Mouse (Mus musculus) embryonic fibroblast, embryonic 13.5 days (primary cell): Measurements from ENCODE around the gene CN725425.

Experiments
- CTCF ChIP-seq: IDR thresholded peaks from 2 replicates; pipeline ENCODE4 v1.5.1; 2011; ENCODE audit warnings: mild to moderate bottlenecking, control low read depth, low read length, moderate library complexity, borderline replicate concordance; ENCODE audit not compliant: insufficient read depth
- POLR2A ChIP-seq: IDR thresholded peaks from 2 replicates; pipeline ENCODE4 v1.6.1; 2011; ENCODE audit warnings: low read depth, mild to moderate bottlenecking, control low read depth, low read length, moderate library complexity

DNA sequence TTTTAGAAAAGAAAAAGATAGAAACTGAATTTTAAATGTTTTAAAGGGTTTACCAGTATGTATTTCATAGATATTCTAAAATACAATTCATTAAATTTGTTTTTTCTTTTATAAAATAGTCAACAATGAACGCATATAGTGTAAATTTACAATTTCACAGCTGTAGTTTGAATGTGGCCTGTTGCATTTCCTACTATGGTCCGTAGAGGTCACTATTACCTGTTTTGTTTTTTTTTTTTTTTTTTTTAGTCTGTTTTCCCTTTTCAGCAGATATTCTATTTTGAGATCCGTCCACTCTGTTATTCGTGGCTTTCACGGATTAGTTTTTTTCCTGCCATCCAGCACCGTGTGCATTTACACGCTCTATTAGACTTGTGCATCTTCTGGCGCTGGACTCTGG lies 53.7 kb downstream of the CN725425 start:
- TF ChIP-seq POLR2A: no peak
- no peak for TF ChIP-seq CTCF
